Mouse (Mus musculus): Measurements from ENCODE around the gene Sp100. TPM values are rescaled to one million over a fixed set of nuclear protein-coding genes. Genes with fewer than 3 reads are reported as not detected.
A peak's percentile ranks its signal among the peaks of the same experiment; 100 is the strongest.

Sp100 gene
- polyA plus RNA-seq, 1 experiment: 38.5 TPM

- peak; percentile 93 to 96 for DNase-seq (ENCODE audit: low read depth in 1 of 2, low spot score in 2 of 2)
- Histone ChIP-seq H3K27me3 (ENCODE audit: control insufficient read depth, insufficient read depth, low read length) (no peaks in the 10 kb centered on the region), H3K27ac (ENCODE audit: insufficient read depth, low read length) (peak overlapping the region; percentile 83), H3K4me1 (ENCODE audit: control insufficient read depth, insufficient read depth, insufficient read length) (peaks cover 4% of the 10 kb centered on the region; the same call in 1 of the 2 replicates), H3K36me3 (ENCODE audit: control insufficient read depth, insufficient read depth, low read length) (peaks cover 45% of the 10 kb centered on the region), H3K4me3 (ENCODE audit: extremely low read depth, insufficient read depth, insufficient read length) (peak overlapping the region; percentile 35; the same call in 1 of the 2 replicates)
- WGBS: 10% methylated on average over 22 of the region's 22 CpGs
- TF ChIP-seq CTCF (IDR thresholded peaks at IDR 0.05; ENCODE audit: extremely low read depth, insufficient read depth, insufficient read length, insufficient replicate concordance) (no peak), POLR2A (IDR thresholded peaks at IDR 0.05; ENCODE audit: low read depth, low read length) (no peak)
Observed at GRCm38 (mm10) chr1:85703245-85704186, 53.7 kb downstream of the Sp100 start.

DNA sequence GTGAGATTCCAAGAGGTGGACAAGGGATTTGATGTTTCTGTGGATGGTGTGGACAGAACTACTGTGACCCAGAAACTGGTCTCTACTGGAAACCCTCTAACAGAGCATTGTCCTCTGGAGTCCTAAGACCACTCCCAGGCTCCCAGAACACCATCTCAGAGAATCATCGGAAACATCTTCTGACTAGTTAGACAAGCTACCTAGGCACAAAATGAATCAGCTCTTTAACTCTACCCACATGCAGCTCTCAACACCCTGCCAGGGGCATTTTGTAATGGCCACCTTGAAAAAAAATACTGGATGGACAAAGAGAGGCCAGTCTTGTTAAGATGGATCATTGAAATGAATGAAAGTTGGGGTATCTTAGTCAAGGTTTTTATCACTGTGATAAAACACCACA lies 55.8 kb downstream of the Sp100 start:
- Histone ChIP-seq H3K36me3 (ENCODE audit: control insufficient read depth, insufficient read depth, low read length) (peaks cover 32% of the 10 kb centered on the region), H3K4me3 (ENCODE audit: extremely low read depth, insufficient read depth, insufficient read length) (no peak overlapping the region), H3K27me3 (ENCODE audit: control insufficient read depth, insufficient read depth, low read length) (no peaks in the 10 kb centered on the region), H3K4me1 (ENCODE audit: control insufficient read depth, insufficient read depth, insufficient read length) (peaks cover 4% of the 10 kb centered on the region; the same call in 1 of the 2 replicates), H3K27ac (ENCODE audit: insufficient read depth, low read length) (no peak overlapping the region)
- 94% methylated on average over 1 of the region's 1 CpGs for WGBS
- no peak for DNase-seq (ENCODE audit: low read depth in 1 of 2, low spot score in 2 of 2)
- TF ChIP-seq POLR2A (IDR thresholded peaks at IDR 0.05; ENCODE audit: low read depth, low read length): no peak
- no peak for TF ChIP-seq CTCF (IDR thresholded peaks at IDR 0.05; ENCODE audit: extremely low read depth, insufficient read depth, insufficient read length, insufficient replicate concordance)

DNA sequence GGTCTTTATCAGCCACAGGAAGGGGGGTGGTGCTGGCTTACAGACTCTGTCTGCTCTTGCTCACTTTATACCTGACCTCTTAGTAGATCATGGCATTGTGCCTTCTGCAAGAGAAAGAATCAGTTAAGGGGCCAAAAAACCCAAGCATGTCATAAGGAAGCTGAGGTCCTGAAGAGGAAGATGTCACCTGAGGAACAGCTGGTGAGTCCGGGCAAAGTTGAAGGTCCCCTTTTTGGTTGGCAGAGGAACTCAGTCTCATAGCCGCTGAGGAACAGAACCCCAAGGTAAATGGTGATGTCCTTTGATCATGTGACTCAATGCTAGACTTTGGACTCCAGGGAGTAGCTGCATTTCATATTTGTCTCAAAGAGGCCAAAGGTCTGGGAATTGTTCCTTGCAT lies 57.0 kb downstream of the Sp100 start:
- DNase-seq (ENCODE audit: low read depth in 1 of 2, low spot score in 2 of 2): no peak
- Histone ChIP-seq H3K27me3 (ENCODE audit: control insufficient read depth, insufficient read depth, low read length) (no peaks in the 10 kb centered on the region), H3K27ac (ENCODE audit: insufficient read depth, low read length) (no peak overlapping the region), H3K36me3 (ENCODE audit: control insufficient read depth, insufficient read depth, low read length) (peaks cover 25% of the 10 kb centered on the region), H3K4me1 (ENCODE audit: control insufficient read depth, insufficient read depth, insufficient read length) (peaks cover 4% of the 10 kb centered on the region; the same call in 1 of the 2 replicates), H3K4me3 (ENCODE audit: extremely low read depth, insufficient read depth, insufficient read length) (no peak overlapping the region)
- TF ChIP-seq CTCF (IDR thresholded peaks at IDR 0.05; ENCODE audit: extremely low read depth, insufficient read depth, insufficient read length, insufficient replicate concordance): no peak
- 51% methylated on average over 2 of the region's 2 CpGs for WGBS

DNA sequence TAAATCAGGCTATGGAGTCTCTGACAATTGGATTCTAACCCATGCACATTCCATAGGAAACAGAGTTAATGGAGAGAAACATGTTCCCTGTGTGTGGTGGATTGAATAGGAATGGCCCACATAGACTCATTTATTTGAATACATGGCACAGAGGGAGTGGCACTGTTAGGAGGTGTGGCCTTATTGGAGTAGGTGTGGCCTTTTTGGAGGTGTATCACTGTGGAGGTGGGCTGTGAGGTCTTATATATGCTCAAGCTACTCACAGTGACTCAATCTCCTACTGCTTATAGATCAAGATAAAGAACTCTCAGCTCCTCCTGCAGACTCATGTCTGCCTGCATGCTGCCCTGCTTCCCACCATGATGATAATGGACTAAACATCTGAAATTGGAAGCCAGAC lies 64.7 kb downstream of the Sp100 start:
- Histone ChIP-seq H3K27me3 (ENCODE audit: control insufficient read depth, insufficient read depth, low read length) (no peaks in the 10 kb centered on the region), H3K4me1 (ENCODE audit: control insufficient read depth, insufficient read depth, insufficient read length) (no peaks in the 10 kb centered on the region), H3K27ac (ENCODE audit: insufficient read depth, low read length) (no peak overlapping the region), H3K4me3 (ENCODE audit: extremely low read depth, insufficient read depth, insufficient read length) (no peak overlapping the region), H3K36me3 (ENCODE audit: control insufficient read depth, insufficient read depth, low read length) (peaks cover 5% of the 10 kb centered on the region)
- DNase-seq (ENCODE audit: low read depth in 1 of 2, low spot score in 2 of 2): no peak
- TF ChIP-seq CTCF (IDR thresholded peaks at IDR 0.05; ENCODE audit: extremely low read depth, insufficient read depth, insufficient read length, insufficient replicate concordance) (no peak), POLR2A (IDR thresholded peaks at IDR 0.05; ENCODE audit: low read depth, low read length) (no peak)

DNA sequence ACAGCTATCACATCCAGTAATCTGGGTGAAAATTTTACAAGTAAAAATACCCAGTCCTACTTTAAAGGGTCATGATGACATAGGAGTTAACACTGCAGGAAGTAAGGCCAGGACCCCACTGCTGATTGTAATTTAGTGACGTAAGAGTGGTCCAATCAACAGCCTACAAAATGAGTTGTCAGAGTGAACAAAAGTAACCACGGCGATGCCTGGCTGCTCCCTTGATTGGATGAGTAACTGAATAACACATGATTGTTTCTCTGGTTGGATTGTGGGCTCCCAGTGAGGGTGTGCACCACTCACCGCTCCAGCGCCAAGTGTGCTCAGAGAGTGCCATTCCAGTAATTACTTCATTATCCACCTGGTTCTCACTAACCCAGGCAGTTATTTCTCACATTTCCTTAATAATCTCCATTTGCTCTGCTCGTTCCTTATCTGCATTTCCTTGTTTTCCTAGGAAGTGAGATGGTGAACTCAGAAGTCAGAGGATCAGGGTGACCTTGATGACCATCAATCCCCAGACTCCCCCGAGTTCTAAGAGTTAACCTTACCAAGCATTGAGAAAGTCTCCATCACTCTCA lies 66.7 kb downstream of the Sp100 start:
- H3K4me3 ChIP-seq (ENCODE audit: extremely low read depth, insufficient read depth, insufficient read length): no peak overlapping the region
- H3K4me1 ChIP-seq (ENCODE audit: control insufficient read depth, insufficient read depth, insufficient read length): no peaks in the 10 kb centered on the region
- TF ChIP-seq POLR2A (IDR thresholded peaks at IDR 0.05; ENCODE audit: low read depth, low read length): no peak
- no peak for TF ChIP-seq CTCF (IDR thresholded peaks at IDR 0.05; ENCODE audit: extremely low read depth, insufficient read depth, insufficient read length, insufficient replicate concordance)
- H3K36me3 ChIP-seq (ENCODE audit: control insufficient read depth, insufficient read depth, low read length): peaks cover 8% of the 10 kb centered on the region
- 88% methylated on average over 7 of the region's 7 CpGs for WGBS
- H3K27me3 ChIP-seq (ENCODE audit: control insufficient read depth, insufficient read depth, low read length): no peaks in the 10 kb centered on the region
- no peak for DNase-seq (ENCODE audit: low read depth in 1 of 2, low spot score in 2 of 2)
- no peak overlapping the region for H3K27ac ChIP-seq (ENCODE audit: insufficient read depth, low read length)

DNA sequence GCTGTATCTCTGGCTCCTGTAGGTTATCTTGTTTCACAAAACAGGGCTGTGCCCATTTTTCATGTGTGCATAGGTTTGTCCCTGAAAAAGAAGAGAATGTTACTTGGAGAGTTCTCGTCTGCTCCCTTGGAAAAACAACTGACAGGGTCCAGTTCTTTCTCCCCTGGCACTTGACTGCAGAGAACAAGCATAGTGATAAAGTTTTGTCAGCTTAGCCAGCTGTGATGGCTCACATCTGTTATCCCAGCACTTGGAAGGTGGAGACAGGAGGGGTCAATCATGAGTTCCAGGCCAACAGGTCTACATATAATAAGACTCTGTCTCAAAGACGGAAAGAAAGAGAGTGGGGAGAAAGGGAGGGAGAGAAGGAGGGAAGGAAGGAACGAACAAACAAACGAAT lies 69.3 kb downstream of the Sp100 start:
- no peaks in the 10 kb centered on the region for H3K4me1 ChIP-seq (ENCODE audit: control insufficient read depth, insufficient read depth, insufficient read length)
- H3K27ac ChIP-seq (ENCODE audit: insufficient read depth, low read length): no peak overlapping the region
- 90% methylated on average over 4 of the region's 4 CpGs for WGBS
- TF ChIP-seq CTCF (IDR thresholded peaks at IDR 0.05; ENCODE audit: extremely low read depth, insufficient read depth, insufficient read length, insufficient replicate concordance): no peak
- TF ChIP-seq POLR2A (IDR thresholded peaks at IDR 0.05; ENCODE audit: low read depth, low read length): no peak
- no peak for DNase-seq (ENCODE audit: low read depth in 1 of 2, low spot score in 2 of 2)
- peaks cover 19% of the 10 kb centered on the region for H3K36me3 ChIP-seq (ENCODE audit: control insufficient read depth, insufficient read depth, low read length)
- no peaks in the 10 kb centered on the region for H3K27me3 ChIP-seq (ENCODE audit: control insufficient read depth, insufficient read depth, low read length)
- no peak overlapping the region for H3K4me3 ChIP-seq (ENCODE audit: extremely low read depth, insufficient read depth, insufficient read length)

All from spleen, adult 2 months (tissue).